Mouse (Mus musculus) testis, adult 2 months (tissue): ENCODE data around the gene Krba1. TPM values are rescaled to one million over a fixed set of nuclear protein-coding genes. Genes with fewer than 3 reads are reported as not detected.

Source experiments
- H3K27ac ChIP-seq: fragments of 200-500 bp; 2 replicates; pipeline ENCODE4 v1.5.1; 2012; ENCODE audit warnings: low read depth, low read length; ENCODE audit not compliant: control insufficient read depth, insufficient read depth
- H3K27me3 ChIP-seq: fragments of 200-500 bp; 2 replicates; pipeline ENCODE4 v1.6.1; 2012; ENCODE audit warnings: mild to moderate bottlenecking, low read length, moderate library complexity; ENCODE audit not compliant: control insufficient read depth, insufficient read depth
- H3K36me3 ChIP-seq: fragments of 200-500 bp; 2 replicates; pipeline ENCODE4 v1.6.1; 2012; ENCODE audit warnings: mild to moderate bottlenecking, low read length; ENCODE audit not compliant: control insufficient read depth, insufficient read depth
- H3K4me1 ChIP-seq: fragments of 200-500 bp; 2 replicates; pipeline ENCODE4 v1.6.1; 2012; ENCODE audit warnings: low read length; ENCODE audit not compliant: control insufficient read depth, insufficient read depth
- H3K4me3 ChIP-seq: fragments of 200-500 bp; 2 replicates; pipeline ENCODE4 v1.5.1; 2012; ENCODE audit warnings: low read depth, mild to moderate bottlenecking, low read length, moderate library complexity, mixed read lengths; ENCODE audit not compliant: control insufficient read depth
- CTCF ChIP-seq: fragments of 200-500 bp; IDR thresholded peaks from 2 replicates; pipeline ENCODE4 v1.5.1; 2012; ENCODE audit warnings: low read depth, mild to moderate bottlenecking, inconsistent platforms, low read length, moderate library complexity; ENCODE audit not compliant: control insufficient read depth, insufficient read depth, insufficient replicate concordance
- POLR2A ChIP-seq: fragments of 200-500 bp; IDR thresholded peaks from 2 replicates; pipeline ENCODE4 v1.6.1; 2012; ENCODE audit warnings: low read depth, mild to moderate bottlenecking, inconsistent platforms, low read length, moderate library complexity; ENCODE audit not compliant: control insufficient read depth
- polyA plus RNA-seq: library from polyadenylated mRNA; depleted of rRNA; stranded (reverse); fragments of >200 nt; gene quantifications from 2 replicates; pipeline ENCODE4 v1.2.3, GENCODE M21; 2012

The Krba1 gene
- polyA plus RNA-seq, 1 experiment, result 54.8 TPM

DNA sequence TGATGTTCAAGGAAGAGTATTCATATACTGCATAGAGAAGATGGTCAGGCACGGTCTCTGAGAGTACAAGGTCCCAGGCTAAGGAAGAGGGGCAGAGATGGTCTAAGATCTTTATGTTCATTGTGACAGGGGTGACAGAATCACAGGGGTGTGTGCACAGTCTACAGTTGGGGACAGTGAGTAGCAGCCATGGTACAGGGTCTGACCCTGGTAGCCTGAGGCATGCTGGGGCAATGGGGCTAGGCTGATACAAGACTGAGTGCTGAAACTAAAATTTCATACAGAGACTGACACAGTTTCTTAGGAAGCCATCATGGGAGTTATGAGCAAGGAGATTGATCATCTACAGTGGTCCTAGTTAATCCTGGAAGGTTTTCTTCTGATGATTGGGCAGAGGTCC, 1.3 kb downstream of the Krba1 start:
- H3K4me1 ChIP-seq, result peaks cover 7% of the 10 kb centered on the region
- no peaks in the 10 kb centered on the region; the same call in 1 of the 2 replicates for H3K36me3 ChIP-seq
- no peaks in the 10 kb centered on the region for H3K27me3 ChIP-seq
- peak overlapping the region; percentile 93; the same call in 1 of the 2 replicates for H3K4me3 ChIP-seq
- H3K27ac ChIP-seq, result no peak overlapping the region; the same call in 1 of the 2 replicates
- TF ChIP-seq CTCF (no peak), POLR2A (no peak; the same call in 1 of the 2 replicates)

GRCm38 (mm10) chr6:48397336-48397735, 1.9 kb downstream of the Krba1 start:
- H3K27me3 ChIP-seq, result no peaks in the 10 kb centered on the region
- peak overlapping the region; percentile 34; the same call in 1 of the 2 replicates for H3K27ac ChIP-seq
- no peaks in the 10 kb centered on the region; the same call in 1 of the 2 replicates for H3K36me3 ChIP-seq
- no peak for TF ChIP-seq CTCF
- no peak for TF ChIP-seq POLR2A
- H3K4me1 ChIP-seq, result peaks cover 7% of the 10 kb centered on the region
- H3K4me3 ChIP-seq, result peak overlapping the region; percentile 93

GRCm38 (mm10) chr6:48399906-48400305, 4.5 kb downstream of the Krba1 start:
- TF ChIP-seq POLR2A (no peak), CTCF (no peak)
- no peak overlapping the region for H3K27ac ChIP-seq
- peaks cover 4% of the 10 kb centered on the region; the same call in 1 of the 2 replicates for H3K4me1 ChIP-seq
- H3K4me3 ChIP-seq, result no peak overlapping the region
- no peaks in the 10 kb centered on the region for H3K27me3 ChIP-seq
- H3K36me3 ChIP-seq, result peaks cover 3% of the 10 kb centered on the region; the same call in 1 of the 2 replicates

GRCm38 (mm10) chr6:48404071-48404470, 8.7 kb downstream of the Krba1 start:
- Histone ChIP-seq H3K4me1 (no peaks in the 10 kb centered on the region), H3K36me3 (peaks cover 8% of the 10 kb centered on the region), H3K4me3 (no peak overlapping the region), H3K27me3 (no peaks in the 10 kb centered on the region), H3K27ac (no peak overlapping the region)
- TF ChIP-seq CTCF, result no peak
- TF ChIP-seq POLR2A, result no peak

- TF ChIP-seq POLR2A (no peak), CTCF (no peak)
- no peaks in the 10 kb centered on the region; the same call in 1 of the 2 replicates for H3K4me1 ChIP-seq
- H3K4me3 ChIP-seq, result no peak overlapping the region
- H3K27me3 ChIP-seq, result no peaks in the 10 kb centered on the region
- peaks cover 13% of the 10 kb centered on the region for H3K36me3 ChIP-seq
- no peak overlapping the region for H3K27ac ChIP-seq
Measured at GRCm38 (mm10) chr6:48409726-48410343, 14.4 kb downstream of the Krba1 start.

DNA sequence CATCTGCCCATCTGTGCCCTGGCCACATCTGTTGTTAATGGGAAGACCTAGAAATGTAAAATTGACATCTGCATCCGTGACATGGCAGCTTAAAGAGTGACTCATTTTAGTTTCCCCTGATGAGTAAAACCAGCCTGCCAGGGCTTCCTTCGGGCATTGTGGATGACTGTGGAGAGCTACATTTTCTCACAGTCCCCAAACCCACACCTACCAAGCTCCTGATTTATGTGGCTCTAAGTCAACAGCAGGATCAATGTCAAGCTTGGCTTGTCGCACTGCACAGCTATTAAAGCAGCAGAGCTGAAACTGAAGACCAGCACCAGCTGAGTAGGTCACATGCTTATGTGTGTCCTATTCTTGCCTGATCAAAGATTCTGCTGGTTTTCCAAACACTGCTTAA, 15.2 kb downstream of the Krba1 start:
- H3K4me3 ChIP-seq, result no peak overlapping the region
- H3K27me3 ChIP-seq, result no peaks in the 10 kb centered on the region
- peaks cover 9% of the 10 kb centered on the region for H3K36me3 ChIP-seq
- no peak for TF ChIP-seq POLR2A
- TF ChIP-seq CTCF, result no peak
- no peaks in the 10 kb centered on the region; the same call in 1 of the 2 replicates for H3K4me1 ChIP-seq
- no peak overlapping the region for H3K27ac ChIP-seq

GRCm38 (mm10) chr6:48411193-48412092, 16.1 kb downstream of the Krba1 start:
- Histone ChIP-seq H3K27ac (no peak overlapping the region), H3K4me1 (no peaks in the 10 kb centered on the region; the same call in 1 of the 2 replicates), H3K4me3 (no peak overlapping the region), H3K36me3 (peaks cover 11% of the 10 kb centered on the region), H3K27me3 (no peaks in the 10 kb centered on the region)
- TF ChIP-seq CTCF (no peak), POLR2A (no peak)

- no peak overlapping the region for H3K27ac ChIP-seq
- H3K4me3 ChIP-seq, result no peak overlapping the region
- peaks cover 13% of the 10 kb centered on the region for H3K36me3 ChIP-seq
- H3K27me3 ChIP-seq, result no peaks in the 10 kb centered on the region
- H3K4me1 ChIP-seq, result no peaks in the 10 kb centered on the region; the same call in 1 of the 2 replicates
- TF ChIP-seq POLR2A (no peak), CTCF (no peak)
Measured at GRCm38 (mm10) chr6:48412147-48412546, 16.8 kb downstream of the Krba1 start.
